Mouse (Mus musculus): ENCODE results near the gene Wdr24.
A peak's percentile ranks its signal among the peaks of the same experiment; 100 is the strongest.

- TF ChIP-seq CTCF (IDR thresholded peaks at IDR 0.05; ENCODE audit: control insufficient read depth, insufficient read depth, insufficient replicate concordance, low read depth, low read length), result peak; percentile 41; the same call in 1 of the 2 replicates
- no peak for TF ChIP-seq POLR2A (IDR thresholded peaks at IDR 0.05; ENCODE audit: control insufficient read depth, low read depth, low read length)
Measured at GRCm38 (mm10) chr17:25801029-25801428, 22.4 kb upstream of the Wdr24 start.

Measured in testis, adult 2 months (tissue).